Mouse (Mus musculus): ENCODE measurements around the gene Olfr808.

Gene Olfr808

GRCm38 (mm10) chr10:129765182-129765581, at the start of gene Olfr808:
Olfr808 (plus strand) TSS chr10:129765482.
- DNase-seq (ENCODE audit: low read depth, low spot score) = no peak

DNA sequence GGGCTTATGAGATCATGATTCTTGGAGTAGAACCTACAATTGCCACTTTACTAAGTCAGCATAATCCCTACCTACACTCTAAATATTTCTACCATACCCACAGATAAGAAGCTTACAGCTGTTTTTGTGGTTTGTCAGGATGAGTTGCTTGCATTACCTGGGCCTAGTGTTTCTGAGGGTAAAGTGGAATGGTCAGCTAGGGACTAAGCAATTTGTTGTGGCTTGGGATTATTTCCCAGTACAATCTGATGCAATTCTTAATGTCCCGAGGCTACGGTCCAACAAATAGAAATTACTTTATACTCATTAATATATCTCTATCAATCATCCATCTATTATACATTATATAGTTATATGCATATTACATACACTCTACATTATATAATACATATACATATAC, 36.0 kb upstream of the Olfr808 start, which contains the start of gene Olfr805:
Gene Olfr805, minus strand, starts transcription at position 101 of the 400 bp plus-strand sequence.
- DNase-seq (ENCODE audit: low read depth, low spot score) = no peak

DNA sequence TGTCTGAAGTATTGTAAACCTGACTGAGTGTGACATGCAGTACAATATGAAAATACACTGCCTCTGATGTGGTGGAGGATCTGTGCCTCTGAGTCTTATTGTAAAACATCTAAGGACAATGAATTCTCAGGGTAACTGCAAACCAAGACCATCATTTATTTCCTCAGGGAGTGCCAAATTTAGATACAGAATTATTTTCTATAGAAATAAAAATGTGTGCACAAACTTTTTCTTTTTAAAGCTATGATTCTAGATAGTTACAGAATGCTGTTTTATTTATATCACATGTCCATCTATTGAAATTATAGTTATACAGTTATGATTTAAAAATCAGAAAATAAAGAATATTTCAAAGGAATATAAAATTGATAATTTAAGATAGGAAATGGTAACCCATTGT, 23.5 kb upstream of the Olfr808 start, which contains the start of gene Olfr806:
Gene Olfr806, minus strand, starts transcription at position 101 of the 400 bp plus-strand sequence.
- DNase-seq (ENCODE audit: low read depth, low spot score) = no peak

- no peak for DNase-seq (ENCODE audit: low read depth, low spot score)
These were observed 7.6 kb upstream of the Olfr808 start, which contains the start of gene Olfr807 for GRCm38 (mm10) chr10:129757693-129758092. Olfr807 (minus strand) TSS chr10:129757793.

DNA sequence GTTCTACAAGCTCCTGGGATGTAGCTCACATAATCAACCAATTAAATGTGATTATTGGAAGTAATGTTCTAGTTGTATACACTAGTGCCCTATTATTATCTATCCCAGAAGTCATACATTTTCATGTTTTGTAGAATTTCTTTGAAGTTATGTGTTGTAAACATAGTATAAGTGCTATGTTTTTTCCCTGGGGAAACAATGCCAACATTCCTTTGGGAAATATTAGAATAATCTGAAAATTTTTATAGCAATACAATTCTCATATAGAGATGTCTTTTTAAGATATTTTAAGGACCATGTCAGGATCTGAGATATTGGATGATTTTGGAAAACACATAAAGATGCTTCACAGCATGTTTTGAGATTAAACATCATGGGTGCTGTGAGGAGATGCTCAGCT, 9.1 kb downstream of the Olfr808 start, which contains the start of gene Olfr809:
Gene Olfr809, plus strand, starts transcription at position 301 of the 400 bp plus-strand sequence.
- no peak for DNase-seq (ENCODE audit: low read depth, low spot score)

- DNase-seq (ENCODE audit: low read depth, low spot score) = no peak
These were observed 12.8 kb downstream of the Olfr808 start for GRCm38 (mm10) chr10:129778123-129778522.

- no peak for DNase-seq (ENCODE audit: low read depth, low spot score)
These were observed 29.5 kb downstream of the Olfr808 start, which contains the start of gene Olfr810 for GRCm38 (mm10) chr10:129794817-129795216. Olfr810 (minus strand) TSS chr10:129794917.

DNA sequence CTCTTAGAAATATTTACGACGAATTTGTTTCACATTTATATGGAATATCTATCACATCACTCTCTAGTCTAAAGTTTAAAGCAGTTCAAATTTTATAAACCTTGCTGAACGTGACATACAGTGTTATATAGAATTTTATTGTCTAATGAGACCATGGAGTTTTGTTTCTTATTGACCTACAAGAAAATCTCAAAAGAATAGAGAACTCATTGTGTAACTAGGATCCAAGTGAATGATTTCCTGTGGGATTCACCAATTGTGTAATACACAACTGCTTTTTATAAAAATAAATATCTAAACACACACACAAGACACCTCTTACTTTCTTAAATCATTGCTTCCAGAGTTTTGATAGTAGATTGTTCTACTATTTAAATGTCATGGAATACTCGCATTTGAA, 39.0 kb downstream of the Olfr808 start, which contains the start of gene Olfr811:
Gene Olfr811, minus strand, starts transcription at position 101 of the 400 bp plus-strand sequence.
- no peak for DNase-seq (ENCODE audit: low read depth, low spot score)

All from brain, adult 2 months (tissue).